Mouse (Mus musculus): ENCODE measurements around the gene Ift81. TPM values are rescaled to one million over a fixed set of nuclear protein-coding genes. Genes with fewer than 3 reads are reported as not detected.

Gene Ift81
- polyA plus RNA-seq, 1 experiment from 2014 or later = 70.2 TPM

DNA sequence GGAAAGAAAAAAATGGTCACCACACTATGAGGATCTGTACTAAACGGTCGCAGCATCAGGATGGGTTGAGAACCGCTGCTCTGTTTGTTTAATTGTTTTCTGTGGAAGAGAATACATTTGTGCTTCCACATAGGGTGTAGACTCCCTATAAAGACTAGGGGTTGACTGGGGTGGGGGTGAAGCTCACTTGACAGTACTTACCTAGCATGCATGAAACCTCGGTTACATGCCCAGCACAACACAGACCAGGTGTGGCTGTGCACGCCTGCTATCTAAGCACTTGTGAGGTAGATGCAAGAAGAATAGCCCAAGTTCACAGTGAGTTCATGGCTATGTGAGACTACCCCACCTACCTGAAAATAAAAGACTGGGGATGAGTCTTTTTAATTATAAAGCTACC is 76.7 kb downstream of the Ift81 start:
- peaks cover 14% of the 10 kb centered on the region for H3K36me3 ChIP-seq
- no peak overlapping the region for H3K4me3 ChIP-seq
- H3K27ac ChIP-seq = no peak overlapping the region
- H3K27me3 ChIP-seq = no peaks in the 10 kb centered on the region
- H3K4me1 ChIP-seq (replicated peaks) = no peaks in the 10 kb centered on the region
- H3K4me2 ChIP-seq = no peak overlapping the region
- H3K9me3 ChIP-seq = no peaks in the 10 kb centered on the region
- H3K9ac ChIP-seq = no peak overlapping the region
- ATAC-seq (ENCODE audit: low FRiP score) = no peak
- WGBS = 96% methylated on average over 5 of the region's 5 CpGs

DNA sequence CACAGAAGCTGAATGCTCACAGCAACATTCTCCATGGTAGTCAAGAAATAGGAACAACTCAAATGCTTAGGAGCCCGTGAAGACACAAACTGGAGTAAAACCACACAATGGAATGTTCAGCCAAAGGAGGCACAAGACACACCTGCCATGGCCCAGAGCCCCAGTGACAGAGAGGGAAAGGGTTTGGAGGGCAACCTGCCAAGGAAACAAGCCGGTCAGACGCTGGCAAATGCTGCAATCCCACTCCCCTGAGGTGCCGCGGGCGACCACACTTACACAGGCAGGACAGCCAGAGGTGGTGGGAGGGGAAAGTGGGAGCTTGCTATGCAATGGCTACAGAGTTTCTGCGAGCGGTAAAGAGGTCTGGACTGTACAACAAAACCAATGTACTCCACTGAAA is 80.4 kb downstream of the Ift81 start:
- H3K4me1 ChIP-seq (replicated peaks) = peaks cover 14% of the 10 kb centered on the region; the same call in 1 of the 2 replicates
- H3K27me3 ChIP-seq = no peaks in the 10 kb centered on the region
- H3K27ac ChIP-seq = no peak overlapping the region
- no peak overlapping the region for H3K4me2 ChIP-seq
- ATAC-seq (ENCODE audit: low FRiP score) = no peak
- WGBS = 81% methylated on average over 8 of the region's 8 CpGs
- H3K9ac ChIP-seq = no peak overlapping the region
- H3K9me3 ChIP-seq = no peaks in the 10 kb centered on the region
- no peak overlapping the region for H3K4me3 ChIP-seq
- peaks cover 5% of the 10 kb centered on the region; the same call in 1 of the 2 replicates for H3K36me3 ChIP-seq

DNA sequence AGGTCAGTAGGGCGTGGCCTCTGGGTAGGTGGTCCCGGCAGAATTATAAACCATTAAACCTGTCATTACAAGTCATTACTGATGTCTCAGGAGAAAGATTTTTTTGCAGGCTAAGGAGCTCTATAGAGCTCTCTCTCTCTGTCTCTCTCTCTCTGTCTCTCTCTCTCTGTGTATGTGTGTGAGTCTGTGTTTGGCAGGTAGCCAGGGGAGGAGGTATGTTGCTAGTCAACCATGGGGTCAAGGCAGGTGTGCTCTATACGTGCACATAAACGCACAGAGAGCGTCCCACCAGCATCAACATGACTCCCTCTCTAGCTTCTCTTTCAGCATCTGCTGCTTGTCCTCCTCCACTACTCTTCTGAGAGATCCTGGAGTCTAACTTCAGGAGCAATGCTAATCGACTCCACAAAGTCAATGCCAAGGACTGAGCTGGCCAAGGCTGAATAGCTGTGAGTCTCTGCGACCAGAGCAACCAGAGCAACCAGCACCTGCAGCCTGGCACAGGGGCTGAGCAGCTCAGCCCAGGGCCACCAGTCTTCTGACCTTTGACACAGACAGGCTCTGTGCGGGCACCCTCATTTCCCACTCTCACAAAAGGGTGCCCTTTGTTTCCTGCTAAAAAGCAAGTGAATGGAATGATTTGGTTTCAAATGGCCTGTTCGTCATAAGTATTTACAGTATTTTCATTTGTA is 84.3 kb downstream of the Ift81 start:
- ATAC-seq (ENCODE audit: low FRiP score) = no peak
- Histone ChIP-seq H3K4me3 (no peak overlapping the region), H3K27me3 (no peaks in the 10 kb centered on the region), H3K4me1 (replicated peaks) (peaks cover 23% of the 10 kb centered on the region), H3K4me2 (no peak overlapping the region), H3K9ac (no peak overlapping the region), H3K27ac (peak overlapping the region; percentile 44; the same call in 1 of the 2 replicates), H3K9me3 (no peaks in the 10 kb centered on the region), H3K36me3 (peaks cover 10% of the 10 kb centered on the region; the same call in 1 of the 2 replicates)
- WGBS = 81% methylated on average over 9 of the region's 9 CpGs

DNA sequence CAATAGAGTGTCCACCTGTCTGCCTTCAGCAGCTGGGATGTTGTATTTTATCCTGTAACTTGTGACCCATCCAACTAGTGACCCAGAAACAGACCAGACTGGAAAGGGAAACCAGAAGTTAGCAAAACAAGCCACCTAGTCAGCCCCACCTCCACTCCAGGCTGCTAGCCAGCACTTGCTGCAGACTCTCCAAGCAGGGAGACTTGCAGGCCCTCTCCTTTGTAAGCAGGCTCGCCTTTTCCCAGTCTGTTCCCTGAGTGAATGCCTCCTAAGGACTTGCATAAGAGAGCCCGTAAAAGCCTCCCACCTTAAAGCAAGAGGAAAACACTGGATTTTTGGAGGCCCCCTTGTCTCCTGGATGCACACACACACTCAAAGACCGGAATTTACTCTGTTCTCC is 85.0 kb downstream of the Ift81 start:
- H3K27ac ChIP-seq = no peak overlapping the region
- no peaks in the 10 kb centered on the region for H3K27me3 ChIP-seq
- H3K4me3 ChIP-seq = no peak overlapping the region
- WGBS = 75% methylated on average over 3 of the region's 3 CpGs
- no peak overlapping the region for H3K9ac ChIP-seq
- H3K36me3 ChIP-seq = peaks cover 10% of the 10 kb centered on the region; the same call in 1 of the 2 replicates
- no peaks in the 10 kb centered on the region for H3K9me3 ChIP-seq
- H3K4me1 ChIP-seq (replicated peaks) = peaks cover 23% of the 10 kb centered on the region
- no peak overlapping the region for H3K4me2 ChIP-seq
- no peak for ATAC-seq (ENCODE audit: low FRiP score)

DNA sequence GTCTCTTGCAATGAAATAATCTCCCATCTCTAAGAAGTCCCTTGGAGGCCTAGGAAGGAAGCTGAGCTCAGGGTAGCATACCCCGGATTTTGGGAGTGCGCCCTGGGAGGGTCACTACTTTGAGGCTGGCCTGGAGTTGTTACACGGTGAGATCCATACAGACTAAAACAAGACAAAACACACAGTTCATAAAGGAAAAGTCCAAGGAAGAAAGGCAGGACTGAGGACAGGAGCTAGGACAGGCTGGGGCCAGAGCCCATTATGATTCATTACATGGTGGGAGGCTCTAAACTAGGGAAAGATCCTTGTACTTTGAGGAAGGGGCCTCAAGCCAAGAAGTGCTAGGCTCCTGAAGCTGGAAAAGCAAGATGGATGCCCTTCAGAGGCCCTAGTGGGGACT is 85.7 kb downstream of the Ift81 start:
- Histone ChIP-seq H3K4me1 (replicated peaks) (peaks cover 23% of the 10 kb centered on the region), H3K9me3 (no peaks in the 10 kb centered on the region), H3K36me3 (peaks cover 10% of the 10 kb centered on the region; the same call in 1 of the 2 replicates), H3K4me3 (no peak overlapping the region), H3K27ac (peak overlapping the region; percentile 35; the same call in 1 of the 2 replicates), H3K4me2 (no peak overlapping the region), H3K9ac (no peak overlapping the region), H3K27me3 (no peaks in the 10 kb centered on the region)
- no peak for ATAC-seq (ENCODE audit: low FRiP score)
- WGBS = 73% methylated on average over 3 of the region's 3 CpGs

DNA sequence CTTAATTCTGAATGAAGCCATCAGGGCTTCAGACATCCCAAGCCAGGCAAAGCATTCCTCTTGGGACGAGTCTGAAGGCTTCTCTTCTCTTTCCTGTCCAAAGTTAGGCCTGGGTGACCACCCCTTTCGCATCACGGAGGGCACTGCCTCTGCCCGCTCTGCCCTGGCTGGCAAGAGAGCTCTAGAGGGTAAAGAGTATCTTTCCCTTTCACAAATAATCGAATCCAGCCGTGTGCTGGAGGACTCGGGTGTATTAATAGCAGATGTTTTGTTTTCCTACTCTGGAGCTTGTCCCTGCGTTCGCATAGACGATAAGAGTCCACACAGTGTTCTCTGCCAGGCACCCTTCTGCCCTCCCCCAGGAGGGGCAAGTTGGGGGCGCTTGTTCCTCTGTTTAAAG is 86.6 kb downstream of the Ift81 start:
- Histone ChIP-seq H3K27ac (peak overlapping the region; percentile 30; the same call in 1 of the 2 replicates), H3K27me3 (no peaks in the 10 kb centered on the region), H3K4me1 (replicated peaks) (peaks cover 23% of the 10 kb centered on the region), H3K9me3 (no peaks in the 10 kb centered on the region), H3K4me2 (no peak overlapping the region), H3K36me3 (peaks cover 10% of the 10 kb centered on the region; the same call in 1 of the 2 replicates), H3K9ac (no peak overlapping the region), H3K4me3 (no peak overlapping the region)
- no peak for ATAC-seq (ENCODE audit: low FRiP score)
- WGBS = 64% methylated on average over 11 of the region's 11 CpGs

DNA sequence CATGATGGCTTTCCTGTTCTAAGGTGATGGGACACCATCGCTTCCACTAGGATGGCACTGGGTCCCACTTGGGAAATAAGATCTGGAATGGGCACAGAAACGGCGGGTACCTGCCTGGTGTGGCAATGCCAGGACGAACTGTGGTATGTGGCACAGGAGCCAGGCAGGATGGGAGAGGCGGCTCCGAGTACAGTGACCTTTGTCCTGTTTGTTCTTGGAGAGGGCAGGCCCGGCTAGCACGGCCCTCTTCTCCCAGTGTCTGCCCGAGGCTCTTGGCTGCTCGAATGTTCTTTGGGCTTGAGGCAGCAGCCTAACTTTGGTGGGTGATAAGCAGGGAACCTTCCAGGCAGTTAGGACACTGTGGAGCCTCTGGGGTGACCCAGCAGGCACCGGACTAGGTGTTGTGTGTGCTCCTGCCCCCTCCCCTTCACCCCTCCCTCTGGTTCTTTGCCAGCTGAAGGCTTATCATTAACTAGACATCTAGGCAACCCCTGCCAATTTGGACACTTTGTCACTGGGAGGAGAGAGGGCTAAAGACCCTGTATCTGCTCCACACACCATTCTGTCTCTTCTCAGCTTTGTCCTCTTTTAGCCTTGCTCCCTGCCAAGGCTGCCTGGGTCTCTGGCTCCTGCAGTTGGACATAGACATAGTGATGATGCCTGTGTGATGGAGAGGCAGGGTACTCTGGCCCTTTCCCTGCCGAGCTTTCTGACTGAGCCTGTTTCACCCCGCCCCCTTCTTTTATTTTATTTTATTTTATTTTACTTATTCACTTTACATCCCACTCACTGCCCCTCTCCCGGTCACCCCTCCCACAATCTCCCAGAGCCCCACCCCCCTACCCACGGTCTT is 87.2 kb downstream of the Ift81 start:
- no peak overlapping the region for H3K4me3 ChIP-seq
- H3K27me3 ChIP-seq = no peaks in the 10 kb centered on the region
- peak overlapping the region; percentile 30; the same call in 1 of the 2 replicates for H3K27ac ChIP-seq
- ATAC-seq (ENCODE audit: low FRiP score) = no peak
- no peaks in the 10 kb centered on the region for H3K9me3 ChIP-seq
- peaks cover 23% of the 10 kb centered on the region for H3K4me1 ChIP-seq (replicated peaks)
- H3K36me3 ChIP-seq = peaks cover 10% of the 10 kb centered on the region; the same call in 1 of the 2 replicates
- H3K9ac ChIP-seq = no peak overlapping the region
- H3K4me2 ChIP-seq = no peak overlapping the region
- 70% methylated on average over 15 of the region's 15 CpGs for WGBS

DNA sequence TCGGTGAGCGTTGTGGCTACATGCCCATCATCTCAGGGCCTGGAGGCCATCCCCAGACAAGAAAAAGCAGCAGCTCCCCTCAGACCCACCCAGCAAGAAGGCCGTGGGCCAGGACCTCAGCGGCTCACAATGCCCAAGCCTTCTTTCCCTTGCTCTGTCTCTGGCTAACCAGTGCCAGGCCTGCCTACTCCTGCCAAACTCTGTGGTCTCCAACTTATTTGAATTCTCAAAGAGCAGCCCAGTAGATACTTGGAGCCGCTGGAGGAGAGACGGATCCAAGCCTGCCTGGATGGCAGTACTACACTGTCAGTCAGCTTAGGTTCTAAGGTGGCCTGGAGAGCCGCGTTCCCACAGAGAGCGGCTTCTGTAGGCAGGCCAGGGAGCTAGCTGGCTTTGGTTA is 87.9 kb downstream of the Ift81 start:
- Histone ChIP-seq H3K4me3 (no peak overlapping the region), H3K27ac (no peak overlapping the region), H3K9ac (no peak overlapping the region), H3K27me3 (no peaks in the 10 kb centered on the region), H3K4me1 (replicated peaks) (peaks cover 23% of the 10 kb centered on the region), H3K9me3 (no peaks in the 10 kb centered on the region), H3K36me3 (peaks cover 6% of the 10 kb centered on the region; the same call in 1 of the 2 replicates), H3K4me2 (no peak overlapping the region)
- ATAC-seq (ENCODE audit: low FRiP score) = no peak
- 94% methylated on average over 9 of the region's 9 CpGs for WGBS

DNA sequence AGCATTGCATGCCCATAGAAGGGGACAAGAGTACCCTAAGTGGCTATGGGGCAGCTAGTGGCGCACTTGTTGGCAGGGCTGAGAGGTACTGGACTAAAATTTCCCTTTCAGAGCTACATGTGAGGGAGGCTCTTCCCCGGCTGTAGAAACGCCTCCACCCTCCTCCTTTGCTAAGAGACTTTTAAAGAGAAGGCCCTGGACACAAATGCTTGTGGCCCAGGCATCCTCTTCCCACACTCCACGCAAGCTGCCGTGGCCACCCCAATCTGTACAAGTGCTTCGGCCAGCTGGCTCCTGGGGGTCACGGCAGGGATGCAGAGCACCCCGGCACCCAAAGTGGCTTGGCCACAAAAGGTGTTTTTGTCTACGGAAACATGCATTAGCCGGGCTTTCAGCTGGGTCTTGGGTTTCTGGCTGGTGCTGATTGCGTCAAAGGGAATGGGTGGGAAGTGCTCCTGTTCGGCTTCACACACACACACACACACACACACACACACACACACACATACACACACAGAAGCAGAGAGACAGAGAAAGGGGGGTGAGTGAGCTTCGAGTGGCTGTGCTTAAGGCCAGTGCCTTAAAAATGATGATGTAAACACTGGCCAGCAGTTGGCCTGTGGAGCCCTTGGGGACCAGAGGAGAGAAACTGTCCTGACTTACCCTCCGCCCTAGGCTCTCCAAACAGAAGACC is 88.9 kb downstream of the Ift81 start:
- Histone ChIP-seq H3K27me3 (no peaks in the 10 kb centered on the region), H3K9me3 (no peaks in the 10 kb centered on the region), H3K4me1 (replicated peaks) (peaks cover 23% of the 10 kb centered on the region), H3K9ac (no peak overlapping the region), H3K27ac (no peak overlapping the region), H3K4me2 (no peak overlapping the region), H3K36me3 (peaks cover 6% of the 10 kb centered on the region; the same call in 1 of the 2 replicates), H3K4me3 (no peak overlapping the region)
- WGBS = 86% methylated on average over 14 of the region's 14 CpGs
- no peak for ATAC-seq (ENCODE audit: low FRiP score)

DNA sequence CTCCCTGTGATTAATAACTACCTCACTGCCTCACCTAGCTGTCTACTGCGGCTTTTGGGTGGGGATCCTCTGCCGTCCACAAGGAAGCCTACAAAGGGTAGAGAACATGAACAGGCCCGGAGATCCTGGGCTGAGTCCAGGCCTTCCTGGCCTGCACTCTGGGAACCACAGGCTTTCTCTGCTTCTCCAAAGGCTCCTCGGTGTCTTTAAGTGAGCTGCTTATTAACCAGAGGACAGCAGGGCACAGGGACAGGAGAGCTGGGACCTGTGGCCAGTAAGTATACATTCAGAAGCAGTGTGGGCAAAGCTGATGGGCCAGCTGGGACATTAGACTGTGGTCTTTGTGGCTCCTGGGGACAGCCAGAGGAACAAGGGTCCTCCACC is 89.5 kb downstream of the Ift81 start:
- ATAC-seq (ENCODE audit: low FRiP score) = no peak
- H3K4me3 ChIP-seq = no peak overlapping the region

DNA sequence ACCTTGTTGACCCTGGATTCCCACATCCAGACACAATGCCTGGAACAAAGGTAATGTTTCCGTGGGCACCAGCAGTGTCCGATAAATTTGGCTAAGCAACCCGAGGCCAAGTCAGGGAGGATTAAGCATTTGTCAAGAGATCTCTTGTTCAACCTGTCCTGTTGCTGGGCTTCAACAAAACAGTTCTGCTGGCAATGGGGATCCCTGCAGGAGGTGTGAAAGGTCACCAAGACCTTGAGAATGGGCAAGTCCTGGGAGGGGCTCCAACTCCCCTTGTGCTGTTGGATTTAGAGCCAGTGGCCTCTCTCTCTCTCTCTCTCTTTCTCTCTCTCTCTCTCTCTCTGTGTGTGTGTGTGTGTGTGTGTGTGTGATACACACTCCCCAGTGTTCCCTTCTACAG is 90.1 kb downstream of the Ift81 start:
- Histone ChIP-seq H3K9me3 (no peaks in the 10 kb centered on the region), H3K4me1 (replicated peaks) (peaks cover 13% of the 10 kb centered on the region), H3K36me3 (peaks cover 6% of the 10 kb centered on the region; the same call in 1 of the 2 replicates), H3K9ac (no peak overlapping the region), H3K4me3 (no peak overlapping the region), H3K27ac (no peak overlapping the region), H3K27me3 (no peaks in the 10 kb centered on the region), H3K4me2 (no peak overlapping the region)
- no peak for ATAC-seq (ENCODE audit: low FRiP score)
- 61% methylated on average over 3 of the region's 3 CpGs for WGBS

More for the DNA sequence above, 89.5 kb downstream of the Ift81 start:
- WGBS = 81% methylated on average over 4 of the region's 4 CpGs
- no peaks in the 10 kb centered on the region for H3K9me3 ChIP-seq
- no peak overlapping the region for H3K4me2 ChIP-seq
- no peak overlapping the region for H3K27ac ChIP-seq
- H3K9ac ChIP-seq = no peak overlapping the region
- peaks cover 18% of the 10 kb centered on the region for H3K4me1 ChIP-seq (replicated peaks)
- no peaks in the 10 kb centered on the region for H3K27me3 ChIP-seq
- H3K36me3 ChIP-seq = peaks cover 6% of the 10 kb centered on the region; the same call in 1 of the 2 replicates

DNA sequence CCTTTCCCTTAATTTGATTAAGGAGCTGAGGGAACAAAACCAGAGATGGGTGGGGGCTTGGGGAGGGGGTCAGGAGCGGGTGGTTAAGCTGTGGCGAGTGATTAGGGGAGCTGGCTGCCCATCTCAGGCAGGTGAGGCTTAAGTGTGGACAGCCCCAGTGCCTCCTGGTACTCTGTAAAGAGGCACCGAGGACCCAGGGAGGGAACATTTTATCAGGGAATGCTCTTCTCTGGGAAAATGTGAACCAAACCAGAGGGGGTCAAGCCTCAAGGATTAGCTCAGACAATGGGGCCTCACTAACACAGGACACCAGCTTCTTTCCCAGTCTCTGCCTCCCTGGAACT is 93.2 kb downstream of the Ift81 start:
- 78% methylated on average over 3 of the region's 3 CpGs for WGBS
- Histone ChIP-seq H3K4me2 (no peak overlapping the region), H3K9ac (no peak overlapping the region), H3K36me3 (peaks cover 4% of the 10 kb centered on the region; the same call in 1 of the 2 replicates), H3K4me3 (no peak overlapping the region), H3K27me3 (no peaks in the 10 kb centered on the region), H3K9me3 (no peaks in the 10 kb centered on the region), H3K27ac (no peak overlapping the region), H3K4me1 (replicated peaks) (peaks cover 12% of the 10 kb centered on the region; the same call in 1 of the 2 replicates)
- ATAC-seq (ENCODE audit: low FRiP score) = no peak
